Mouse (Mus musculus): Measurements from ENCODE around the gene Spata32. TPM values are rescaled to one million over a fixed set of nuclear protein-coding genes. Genes with fewer than 3 reads are reported as not detected.

Gene Spata32
- polyA plus RNA-seq, 1 experiment from 2014 or later: not detected

- H3K4me2 ChIP-seq: peak overlapping the region; percentile 90
- H3K4me1 ChIP-seq: peaks cover 28% of the 10 kb centered on the region
- H3K4me3 ChIP-seq: peak overlapping the region; percentile 45
- no peak overlapping the region for H3K27ac ChIP-seq
- H3K27me3 ChIP-seq: peaks cover 72% of the 10 kb centered on the region
- H3K9me3 ChIP-seq: no peaks in the 10 kb centered on the region
- peak overlapping the region; percentile 34 for H3K9ac ChIP-seq
- H3K36me3 ChIP-seq: no peaks in the 10 kb centered on the region
- ATAC-seq (ENCODE audit: borderline replicate concordance, extremely low read depth, low FRiP score, low TSS enrichment): peak; percentile 55; the same call in 1 of the 2 replicates
- 3% methylated on average over 59 of the region's 59 CpGs for WGBS
Observed at GRCm38 (mm10) chr11:103198911-103199803, 19.1 kb downstream of the Spata32 start.

GRCm38 (mm10) chr11:103198339-103198738 is 19.9 kb downstream of the Spata32 start:
- no peak overlapping the region for H3K27ac ChIP-seq
- H3K4me2 ChIP-seq: peak overlapping the region; percentile 90
- ATAC-seq (ENCODE audit: borderline replicate concordance, extremely low read depth, low FRiP score, low TSS enrichment): no peak
- H3K27me3 ChIP-seq: peaks cover 80% of the 10 kb centered on the region
- no peaks in the 10 kb centered on the region for H3K9me3 ChIP-seq
- no peaks in the 10 kb centered on the region for H3K36me3 ChIP-seq
- 3% methylated on average over 16 of the region's 16 CpGs for whole genome bisulfite sequencing
- peak overlapping the region; percentile 45; the same call in 1 of the 2 replicates for H3K4me3 ChIP-seq
- peaks cover 28% of the 10 kb centered on the region for H3K4me1 ChIP-seq
- no peak overlapping the region for H3K9ac ChIP-seq

GRCm38 (mm10) chr11:103197340-103197739 is 20.9 kb downstream of the Spata32 start:
- Histone ChIP-seq H3K4me1 (peaks cover 34% of the 10 kb centered on the region), H3K36me3 (no peaks in the 10 kb centered on the region), H3K27me3 (peaks cover 90% of the 10 kb centered on the region), H3K9me3 (no peaks in the 10 kb centered on the region), H3K4me3 (no peak overlapping the region), H3K9ac (no peak overlapping the region), H3K27ac (no peak overlapping the region), H3K4me2 (no peak overlapping the region)
- 69% methylated on average over 4 of the region's 4 CpGs for WGBS
- ATAC-seq (ENCODE audit: borderline replicate concordance, extremely low read depth, low FRiP score, low TSS enrichment): no peak

GRCm38 (mm10) chr11:103195656-103196055 is 22.6 kb downstream of the Spata32 start:
- no peak for ATAC-seq (ENCODE audit: borderline replicate concordance, extremely low read depth, low FRiP score, low TSS enrichment)
- Histone ChIP-seq H3K27me3 (peaks cover 100% of the 10 kb centered on the region), H3K36me3 (no peaks in the 10 kb centered on the region), H3K9ac (no peak overlapping the region), H3K4me2 (no peak overlapping the region), H3K9me3 (no peaks in the 10 kb centered on the region), H3K27ac (no peak overlapping the region), H3K4me3 (no peak overlapping the region), H3K4me1 (peaks cover 24% of the 10 kb centered on the region)
- WGBS: 79% methylated on average over 5 of the region's 5 CpGs

- H3K4me1 ChIP-seq: peaks cover 24% of the 10 kb centered on the region
- no peak overlapping the region for H3K27ac ChIP-seq
- ATAC-seq (ENCODE audit: borderline replicate concordance, extremely low read depth, low FRiP score, low TSS enrichment): no peak
- WGBS: 71% methylated on average over 18 of the region's 18 CpGs
- no peak overlapping the region for H3K4me2 ChIP-seq
- no peaks in the 10 kb centered on the region for H3K9me3 ChIP-seq
- no peak overlapping the region for H3K4me3 ChIP-seq
- H3K36me3 ChIP-seq: no peaks in the 10 kb centered on the region
- H3K27me3 ChIP-seq: peaks cover 100% of the 10 kb centered on the region
- no peak overlapping the region for H3K9ac ChIP-seq
Observed at GRCm38 (mm10) chr11:103195236-103195635, 23.0 kb downstream of the Spata32 start.

- WGBS: 33% methylated on average over 9 of the region's 9 CpGs
- H3K4me2 ChIP-seq: no peak overlapping the region
- no peak for ATAC-seq (ENCODE audit: borderline replicate concordance, extremely low read depth, low FRiP score, low TSS enrichment)
- H3K27me3 ChIP-seq: peaks cover 93% of the 10 kb centered on the region
- H3K36me3 ChIP-seq: no peaks in the 10 kb centered on the region
- H3K9me3 ChIP-seq: no peaks in the 10 kb centered on the region
- H3K9ac ChIP-seq: no peak overlapping the region
- no peak overlapping the region for H3K27ac ChIP-seq
- H3K4me1 ChIP-seq: peaks cover 14% of the 10 kb centered on the region
- no peak overlapping the region for H3K4me3 ChIP-seq
Observed at GRCm38 (mm10) chr11:103193825-103194168, 24.4 kb downstream of the Spata32 start.

- H3K36me3 ChIP-seq: no peaks in the 10 kb centered on the region
- 5% methylated on average over 44 of the region's 44 CpGs for WGBS
- peak overlapping the region; percentile 49 for H3K4me2 ChIP-seq
- H3K4me3 ChIP-seq: peak overlapping the region; percentile 23
- H3K27ac ChIP-seq: no peak overlapping the region
- H3K27me3 ChIP-seq: peaks cover 87% of the 10 kb centered on the region
- 0 out of 2 replicates have a peak, but pooled peaks have one; percentile 19 for ATAC-seq (ENCODE audit: borderline replicate concordance, extremely low read depth, low FRiP score, low TSS enrichment)
- no peaks in the 10 kb centered on the region for H3K9me3 ChIP-seq
- H3K9ac ChIP-seq: no peak overlapping the region
- H3K4me1 ChIP-seq: peaks cover 8% of the 10 kb centered on the region
Observed at GRCm38 (mm10) chr11:103192956-103193824, 25.0 kb downstream of the Spata32 start.

- Histone ChIP-seq H3K36me3 (no peaks in the 10 kb centered on the region), H3K4me3 (peak overlapping the region; percentile 23), H3K9me3 (no peaks in the 10 kb centered on the region), H3K4me2 (peak overlapping the region; percentile 49), H3K27me3 (peaks cover 79% of the 10 kb centered on the region), H3K27ac (no peak overlapping the region), H3K4me1 (peaks cover 6% of the 10 kb centered on the region; the same call in 1 of the 2 replicates), H3K9ac (no peak overlapping the region)
- no peak for ATAC-seq (ENCODE audit: borderline replicate concordance, extremely low read depth, low FRiP score, low TSS enrichment)
- 19% methylated on average over 28 of the region's 28 CpGs for WGBS
Observed at GRCm38 (mm10) chr11:103192230-103192955, 25.8 kb downstream of the Spata32 start.

- H3K9ac ChIP-seq: no peak overlapping the region
Observed at GRCm38 (mm10) chr11:103184891-103185290, 33.3 kb downstream of the Spata32 start.

GRCm38 (mm10) chr11:103181911-103182310 is 36.3 kb downstream of the Spata32 start:
- H3K27me3 ChIP-seq: no peaks in the 10 kb centered on the region
- ATAC-seq (ENCODE audit: borderline replicate concordance, extremely low read depth, low FRiP score, low TSS enrichment): no peak
- no peaks in the 10 kb centered on the region for H3K4me1 ChIP-seq
- 72% methylated on average over 3 of the region's 3 CpGs for WGBS
- no peak overlapping the region for H3K4me3 ChIP-seq
- H3K9me3 ChIP-seq: no peaks in the 10 kb centered on the region
- no peak overlapping the region for H3K9ac ChIP-seq
- H3K36me3 ChIP-seq: no peaks in the 10 kb centered on the region
- H3K27ac ChIP-seq: no peak overlapping the region
- H3K4me2 ChIP-seq: no peak overlapping the region

More at GRCm38 (mm10) chr11:103184891-103185290, 33.3 kb downstream of the Spata32 start:
- Histone ChIP-seq H3K36me3 (no peaks in the 10 kb centered on the region), H3K27me3 (peaks cover 4% of the 10 kb centered on the region; the same call in 1 of the 2 replicates), H3K9me3 (no peaks in the 10 kb centered on the region), H3K4me3 (no peak overlapping the region), H3K27ac (no peak overlapping the region), H3K4me1 (no peaks in the 10 kb centered on the region), H3K4me2 (no peak overlapping the region)
- no peak for ATAC-seq (ENCODE audit: borderline replicate concordance, extremely low read depth, low FRiP score, low TSS enrichment)
- 33% methylated on average over 2 of the region's 2 CpGs for WGBS

- Histone ChIP-seq H3K9ac (no peak overlapping the region), H3K4me2 (no peak overlapping the region), H3K4me1 (no peaks in the 10 kb centered on the region), H3K27me3 (no peaks in the 10 kb centered on the region), H3K9me3 (no peaks in the 10 kb centered on the region), H3K4me3 (no peak overlapping the region), H3K27ac (no peak overlapping the region), H3K36me3 (no peaks in the 10 kb centered on the region)
- WGBS: 71% methylated on average over 9 of the region's 9 CpGs
- ATAC-seq (ENCODE audit: borderline replicate concordance, extremely low read depth, low FRiP score, low TSS enrichment): no peak
Observed at GRCm38 (mm10) chr11:103181349-103181748, 36.9 kb downstream of the Spata32 start.

Measured in lung, embryonic 15.5 days (tissue).